Mouse (Mus musculus) left cerebral cortex, adult 2 months (tissue): ENCODE data around the gene Golga7b. TPM values are rescaled to one million over a fixed set of nuclear protein-coding genes. Genes with fewer than 3 reads are reported as not detected.
A peak's percentile ranks its signal among the peaks of the same experiment; 100 is the strongest.

ENCODE experiments used
- DNase-seq, 2 experiments: peaks; one replicate each; pipeline ENCODE4 v3.0.0; 2021 to 2022; ENCODE audit warnings: low spot score in 2 of 2, mixed read lengths in 1 of 2; ENCODE audit errors: extremely low spot score in 1 of 2
- H3K27ac ChIP-seq: fragments of 200-600 bp; 2 replicates; pipeline ENCODE4 v1.8.1; 2022
- H3K4me3 ChIP-seq: fragments of 200-600 bp; 2 replicates; pipeline ENCODE4 v1.8.1; 2022
- CTCF ChIP-seq: fragments of 200-600 bp; IDR thresholded peaks from 2 replicates; pipeline ENCODE4 v1.8.1; 2022; ENCODE audit warnings: antibody characterized with exemption, mild to moderate bottlenecking, moderate library complexity
- intact Hi-C: fragments of 180-260 bp; cut with DNase I; formaldehyde crosslinking; loops from one replicate; pipeline ENCODE4 v1.15.1; 2025
- total RNA-seq, 2 experiments: library from RNA; stranded (reverse); gene quantifications; 2 replicates each; pipeline ENCODE4 v1.2.3; 2021

Gene Golga7b
- total RNA-seq, 2 experiments from 2014 or later = 124 TPM

DNA sequence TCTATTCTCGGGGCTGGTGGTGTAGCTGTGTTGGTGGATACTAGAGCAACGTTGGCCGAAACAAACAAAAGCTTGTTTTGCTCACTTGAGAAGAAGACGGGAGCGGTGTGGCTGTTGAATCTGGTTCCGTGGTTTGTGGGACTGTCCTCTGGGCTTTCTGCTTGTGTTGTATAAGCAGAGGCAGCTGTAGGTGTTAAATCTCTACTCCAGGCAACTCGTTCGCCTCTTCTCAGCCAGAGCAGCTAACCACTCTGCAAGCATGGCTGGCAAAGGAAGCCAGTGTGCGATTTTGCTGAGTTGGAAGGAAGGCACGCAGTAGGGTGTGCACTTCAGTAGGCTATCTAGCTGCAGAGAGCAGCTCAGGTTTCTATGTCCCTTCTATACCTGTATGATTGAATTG lies 20.9 kb upstream of the Golga7b start:
- no peak for TF ChIP-seq CTCF
- no peak for DNase-seq
- peak overlapping the region; percentile 59; the same call in 1 of the 2 replicates for H3K27ac ChIP-seq

DNA sequence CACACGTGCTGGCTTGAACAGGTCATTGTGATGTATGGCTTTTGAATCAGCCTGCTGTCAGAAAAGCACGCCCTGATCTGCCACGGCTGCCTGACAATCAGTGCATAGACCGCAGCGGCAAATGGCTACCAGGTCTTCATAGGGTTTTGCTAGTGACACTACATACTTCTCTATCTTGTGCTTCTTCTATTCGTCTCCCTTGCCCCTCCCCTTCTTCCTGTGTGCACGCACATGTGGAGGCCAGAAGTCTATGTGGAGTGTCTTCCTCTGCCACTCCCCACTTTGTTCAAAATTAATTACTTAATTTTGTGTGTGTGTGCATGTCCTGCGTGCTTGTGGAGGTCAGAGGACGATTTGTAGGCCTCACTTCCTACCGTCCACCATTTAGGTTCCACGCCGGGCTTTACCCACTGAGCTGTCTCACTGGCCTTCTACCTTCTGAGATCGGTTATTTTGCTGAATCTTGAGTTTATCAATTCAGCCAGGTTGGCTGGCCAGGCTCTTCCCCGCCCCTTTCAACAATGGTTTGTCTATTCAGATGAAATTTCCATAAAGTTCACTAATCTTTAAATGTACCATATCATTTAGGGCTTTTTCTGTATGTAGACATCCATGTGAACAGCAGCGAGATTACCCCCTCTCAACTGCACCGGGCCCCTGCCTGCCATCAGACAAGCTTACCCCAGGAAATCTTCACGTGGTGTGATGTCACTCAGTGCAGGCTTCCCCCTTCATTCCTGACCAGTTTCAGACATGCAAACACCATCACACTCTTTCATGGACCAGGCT lies 17.7 kb upstream of the Golga7b start:
- intact Hi-C loops = no loop called here
- Histone ChIP-seq H3K4me3 (no peak overlapping the region), H3K27ac (no peak overlapping the region)
- no peak for TF ChIP-seq CTCF
- no peak for DNase-seq

More for the DNA sequence above, 20.9 kb upstream of the Golga7b start:
- intact Hi-C loops = no loop called here
- H3K4me3 ChIP-seq = no peak overlapping the region

DNA sequence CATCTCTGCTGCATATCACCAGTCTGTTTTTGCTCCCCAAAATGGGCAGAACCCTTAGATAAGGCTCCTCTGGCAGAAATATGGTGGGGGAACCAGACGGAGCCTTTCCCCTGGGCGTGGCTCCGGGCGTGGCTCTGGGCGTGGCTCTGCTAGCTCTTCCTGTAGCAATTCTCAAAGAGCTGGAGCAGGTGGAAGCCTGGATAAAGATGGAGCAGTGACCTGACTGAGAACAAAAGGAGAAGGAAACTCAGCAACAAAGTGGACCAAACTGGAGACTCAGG lies 17.1 kb upstream of the Golga7b start:
- no peak overlapping the region for H3K4me3 ChIP-seq
- intact Hi-C loops = no loop called here
- DNase-seq = no peak
- no peak overlapping the region for H3K27ac ChIP-seq
- TF ChIP-seq CTCF = no peak

DNA sequence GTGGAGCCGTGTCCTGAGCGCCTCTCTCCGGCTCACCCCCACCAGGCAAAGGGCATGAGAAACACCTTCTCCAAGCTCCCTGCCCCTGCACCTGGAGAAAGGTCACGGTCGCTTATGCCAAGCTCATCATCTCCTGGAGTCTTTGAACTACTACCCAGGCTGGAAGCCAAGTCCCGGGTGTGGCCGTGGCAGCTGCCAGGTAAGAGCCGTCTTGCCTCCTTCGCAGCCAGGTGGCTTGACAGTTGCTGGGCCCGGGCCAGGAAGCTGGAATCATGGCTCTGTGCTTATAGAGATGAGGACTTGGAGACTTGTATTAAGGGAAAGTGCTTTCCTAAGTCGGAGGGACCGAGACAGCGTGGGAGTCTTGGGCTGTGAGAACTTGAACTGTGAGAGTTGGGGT lies 16.4 kb upstream of the Golga7b start:
- TF ChIP-seq CTCF = no peak
- intact Hi-C loops = no loop called here
- no peak for DNase-seq
- Histone ChIP-seq H3K27ac (no peak overlapping the region), H3K4me3 (no peak overlapping the region)

DNA sequence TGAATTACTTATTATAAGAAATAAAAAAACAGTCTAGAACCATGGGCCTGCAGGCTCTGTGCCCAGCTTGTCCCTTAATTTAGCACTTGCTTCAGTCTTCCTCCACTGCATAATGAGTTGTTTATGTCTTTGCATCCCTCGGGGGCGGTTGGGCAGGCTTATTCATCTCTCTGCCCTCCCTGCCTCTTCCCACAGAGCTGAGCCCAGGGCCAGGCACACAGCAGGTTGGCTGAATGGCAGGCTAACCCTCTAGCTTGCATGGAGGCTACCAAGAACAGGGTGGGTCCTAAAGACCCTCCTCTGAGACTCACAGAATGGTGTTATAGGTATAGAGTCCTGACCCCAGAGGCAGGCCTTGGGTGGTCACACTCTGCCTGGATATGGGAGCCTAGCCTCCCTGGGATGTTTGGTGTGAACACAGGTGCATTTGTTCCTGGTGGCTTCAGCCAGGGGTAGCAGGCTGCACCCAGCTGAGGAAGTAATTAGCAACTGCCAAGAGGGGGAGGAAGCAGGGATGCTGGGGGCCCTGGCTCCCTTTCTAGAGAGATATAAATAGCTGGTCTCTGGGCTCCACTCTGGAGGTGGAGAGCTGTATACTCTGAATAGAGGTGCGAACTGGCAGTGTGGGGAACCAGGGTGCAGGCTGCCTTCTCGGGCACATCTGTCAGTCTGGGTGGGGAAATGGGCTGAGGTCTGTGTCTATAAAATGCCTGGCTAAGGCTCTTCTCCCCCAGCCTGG lies 9.6 kb upstream of the Golga7b start:
- DNase-seq = peak; percentile 48 to 50
- Histone ChIP-seq H3K4me3 (no peak overlapping the region), H3K27ac (peak overlapping the region; percentile 56)
- intact Hi-C loops = loop anchor here (2.0 kb wide), 1 partner anchor 19 kb away; no protein-coding TSS in a partner anchor
- TF ChIP-seq CTCF = no peak; the same call in 1 of the 2 replicates

DNA sequence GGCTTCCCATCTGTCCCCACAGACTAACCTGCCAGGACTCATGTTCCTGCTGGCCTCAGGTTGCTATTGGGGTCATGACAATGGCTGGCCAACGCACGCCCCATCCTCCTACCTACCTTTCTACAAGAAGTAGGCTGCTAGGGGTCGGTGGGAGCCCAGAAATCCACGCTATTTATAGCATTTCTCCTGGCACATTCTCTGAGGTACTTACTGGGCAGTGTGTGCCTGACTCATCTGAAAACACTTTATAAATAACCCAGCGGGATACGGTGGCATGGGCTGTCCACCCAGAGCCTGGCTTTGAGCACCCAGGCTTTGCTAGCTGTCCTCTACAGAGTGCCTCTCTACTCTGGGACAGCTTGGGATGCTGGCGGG lies 9.0 kb upstream of the Golga7b start:
- intact Hi-C loops = loop anchor here (2.0 kb wide), 1 partner anchor 18 kb away; no protein-coding TSS in a partner anchor
- Histone ChIP-seq H3K4me3 (no peak overlapping the region), H3K27ac (peak overlapping the region; percentile 56)
- TF ChIP-seq CTCF = no peak
- DNase-seq = no peak

DNA sequence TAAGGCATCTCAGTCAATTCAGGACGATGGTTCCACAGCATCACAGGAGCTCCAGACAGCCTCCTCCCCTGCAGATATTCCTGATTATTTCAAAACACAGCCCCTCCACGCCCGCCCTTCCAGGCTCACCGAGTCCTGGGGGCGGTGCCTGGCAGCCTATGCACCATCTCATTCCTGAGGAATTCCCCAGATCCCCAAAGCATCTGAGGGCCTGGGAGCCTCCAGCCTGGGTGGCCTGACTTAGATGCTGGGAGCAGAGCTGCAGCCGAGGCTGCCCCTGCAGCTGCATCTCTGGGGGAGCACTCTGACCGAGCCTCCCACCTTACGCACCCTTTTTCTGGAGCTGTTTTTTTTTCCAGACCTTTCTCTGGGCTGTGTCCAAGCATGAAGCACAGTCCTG lies 6.5 kb upstream of the Golga7b start:
- H3K4me3 ChIP-seq = no peak overlapping the region
- DNase-seq = no peak
- H3K27ac ChIP-seq = no peak overlapping the region
- no peak for TF ChIP-seq CTCF
- intact Hi-C loops = no loop called here

DNA sequence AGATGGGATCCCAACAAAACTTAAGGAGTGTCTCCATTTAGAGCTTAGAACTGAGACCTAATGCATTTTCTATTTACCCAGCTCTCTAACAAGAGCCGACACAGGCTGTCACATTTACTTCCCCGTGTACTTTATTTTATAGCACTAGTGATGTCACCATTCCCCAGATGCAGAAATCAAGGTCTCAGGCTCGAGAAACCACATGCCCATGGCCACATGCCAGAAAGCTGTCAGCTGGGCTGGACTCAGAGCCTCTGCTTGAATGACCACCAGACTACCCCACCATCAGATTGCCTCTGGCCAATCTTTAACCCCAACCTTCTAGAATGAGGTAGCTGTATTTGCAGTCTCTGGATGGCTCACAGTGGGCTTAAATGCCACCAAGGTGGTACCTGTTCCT lies 4.0 kb upstream of the Golga7b start:
- TF ChIP-seq CTCF = no peak
- H3K27ac ChIP-seq = no peak overlapping the region
- no peak overlapping the region for H3K4me3 ChIP-seq
- intact Hi-C loops = no loop called here
- DNase-seq = no peak

DNA sequence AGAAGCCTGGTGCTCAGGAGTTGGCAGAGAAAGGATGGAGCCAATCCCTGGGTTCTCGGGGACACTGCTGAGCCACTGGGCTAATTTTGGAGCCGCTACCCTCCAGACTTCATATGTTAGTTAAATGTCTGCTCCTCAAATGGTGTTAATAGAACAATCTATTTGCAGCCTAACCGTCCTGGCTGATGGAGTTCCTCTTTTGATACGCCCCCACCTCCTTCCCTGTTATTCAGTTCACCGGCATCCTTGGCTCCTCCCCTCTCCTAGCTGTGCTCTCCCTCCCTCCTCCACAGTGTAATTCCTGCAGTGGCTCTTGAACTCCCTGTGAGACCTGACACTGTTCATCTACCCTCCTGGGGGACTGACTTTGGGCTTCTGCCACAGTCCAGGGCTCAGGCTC lies 748 bp upstream of the Golga7b start:
- no peak for TF ChIP-seq CTCF
- no peak overlapping the region for H3K27ac ChIP-seq
- H3K4me3 ChIP-seq = no peak overlapping the region
- DNase-seq = no peak
- intact Hi-C loops = no loop called here

DNA sequence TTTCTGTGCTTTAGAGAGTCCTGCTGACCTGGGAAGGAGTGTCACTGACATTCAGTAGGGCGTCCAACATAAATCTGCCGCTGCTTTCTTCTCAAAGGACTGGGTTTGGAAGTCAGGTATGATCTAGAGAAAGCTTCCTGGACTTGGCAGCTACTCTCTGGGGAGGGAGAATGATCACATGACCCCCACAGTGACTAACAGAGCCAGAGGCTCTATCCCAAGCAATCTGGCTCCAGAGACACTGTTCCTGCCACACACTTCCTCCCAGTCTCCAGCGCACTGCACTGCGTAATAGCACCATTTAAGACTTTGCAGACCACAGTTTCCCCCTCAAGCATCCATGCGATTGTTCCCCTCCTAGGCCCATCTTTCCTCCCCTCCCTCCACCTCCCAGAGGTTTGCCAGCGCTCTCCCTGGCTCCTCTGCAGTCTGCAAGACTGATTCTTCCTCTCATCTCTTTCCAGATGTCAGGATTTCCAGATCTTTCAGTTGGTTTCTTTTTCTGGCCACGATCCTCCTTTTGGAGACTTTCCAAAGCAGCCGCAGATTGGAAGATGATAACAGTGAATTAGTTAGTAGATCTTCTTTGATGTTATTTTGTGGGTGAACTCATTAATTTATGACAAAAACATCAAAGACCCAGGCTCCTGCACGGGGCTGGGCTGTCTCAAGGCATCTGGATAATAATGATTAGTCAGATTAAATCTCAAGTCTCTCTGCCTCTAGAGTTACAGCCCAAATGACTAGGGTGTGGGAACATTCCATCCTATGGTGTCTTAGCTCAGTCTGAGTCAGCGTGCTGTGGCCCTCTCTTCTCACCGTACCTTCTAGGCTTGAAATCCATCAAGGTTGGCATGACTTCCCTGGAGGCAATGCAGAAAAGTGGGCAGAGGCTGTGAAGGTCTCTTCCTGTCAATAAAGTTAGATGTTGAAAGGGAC lies 2.9 kb downstream of the Golga7b start:
- Histone ChIP-seq H3K27ac (no peak overlapping the region; the same call in 1 of the 2 replicates), H3K4me3 (no peak overlapping the region)
- intact Hi-C loops = no loop called here
- TF ChIP-seq CTCF = no peak
- DNase-seq = no peak

DNA sequence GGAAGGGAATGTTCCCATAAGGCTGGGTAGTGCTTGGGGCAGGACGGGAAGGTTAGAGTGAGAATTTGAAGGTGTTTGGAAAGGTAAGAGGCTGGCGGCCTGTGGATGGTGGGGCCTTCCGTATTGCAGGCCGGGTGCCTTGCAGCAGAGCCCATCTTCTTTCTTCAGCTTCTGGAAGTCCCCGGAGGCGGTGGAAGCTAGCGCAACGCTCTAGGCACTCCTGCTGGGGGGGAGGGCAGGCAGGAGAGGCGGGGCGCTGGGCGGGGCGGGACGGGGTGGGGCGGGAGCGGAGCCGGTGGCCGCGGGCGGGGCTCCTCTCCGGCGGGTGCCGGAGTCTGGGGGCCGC lies 8.0 kb downstream of the Golga7b start:
- no peak for TF ChIP-seq CTCF
- intact Hi-C loops = no loop called here
- peak in 1 of 2 experiments; percentile 70 for DNase-seq
- peak overlapping the region; percentile 99 for H3K27ac ChIP-seq
- H3K4me3 ChIP-seq = peak overlapping the region; percentile 76
